ENCODE assay signal across 24 mouse cellular contexts in the genomic region with DNA sequence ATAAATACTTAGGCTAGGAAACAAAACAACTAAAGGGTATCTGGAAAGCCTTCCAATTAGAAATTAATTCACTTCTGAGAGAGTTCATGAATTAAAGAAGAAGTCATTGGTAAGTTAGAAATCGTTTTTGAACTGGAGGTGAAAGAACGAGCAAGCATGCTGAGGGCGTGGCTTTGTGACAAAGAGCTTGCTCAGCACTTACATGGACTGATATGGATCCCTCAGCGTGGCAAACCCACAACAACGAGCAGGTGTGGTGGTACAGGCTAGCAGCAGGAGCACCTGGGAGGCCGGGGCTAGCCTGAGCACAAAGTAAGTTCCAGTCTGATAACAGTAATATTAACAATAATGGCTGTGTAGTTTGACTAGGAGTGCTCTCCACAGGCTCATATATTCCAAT.
"Had no signal": no experiment of that assay in that cellular context is flagged by ENCODE, and none has a peak within 500 bp of the region (broad histone marks: within the 10 kb centered on the region; RNA-seq: fewer than 3 reads in every experiment).

No protein-coding gene starts in this region.

- H3K27ac ChIP-seq: gastrocnemius, adult 2 months; heart, embryonic 10.5 days; hindbrain, embryonic 10.5 days; hindbrain, embryonic 12.5 days; hindbrain, embryonic 14.5 days; intestine, embryonic 15.5 days; limb, embryonic 13.5 days had no signal

- ATAC-seq: forebrain, postnatal 0 days; hindbrain, embryonic 16.5 days; inflammation-experienced regulatory T-cells, adult 6 months; intestine, embryonic 15.5 days; intestine, postnatal 0 days had no signal

- DNase-seq: forebrain, postnatal 0 days; gastrocnemius, adult 2 months; gastrocnemius, postnatal 10 days; gastrocnemius, postnatal 25 days; heart, adult 18-20 months; heart, postnatal 10 days; heart, postnatal 4 days; kidney, adult 18-20 months; kidney, adult 8-10 months; kidney, postnatal 10 days; kidney, postnatal 36 days; layer of hippocampus, adult 9-11 months; layer of hippocampus, postnatal 36 days; left cerebral cortex, postnatal 4 days had no signal

- H3K9me3 ChIP-seq: heart, embryonic 10.5 days; heart, embryonic 12.5 days; hindbrain, embryonic 10.5 days; hindbrain, embryonic 12.5 days; intestine, embryonic 15.5 days; limb, embryonic 13.5 days had no signal

- H3K9ac ChIP-seq: forebrain, postnatal 0 days; heart, embryonic 12.5 days; hindbrain, embryonic 12.5 days; hindbrain, embryonic 14.5 days; intestine, embryonic 15.5 days; limb, embryonic 13.5 days had no signal

- H3K27me3 ChIP-seq: heart, embryonic 12.5 days; hindbrain, embryonic 12.5 days; intestine, embryonic 15.5 days; limb, embryonic 13.5 days had no signal

- H3K4me2 ChIP-seq: heart, embryonic 12.5 days; hindbrain, embryonic 12.5 days; hindbrain, embryonic 14.5 days; intestine, embryonic 15.5 days; limb, embryonic 13.5 days had no signal

- H3K4me3 ChIP-seq: gastrocnemius, adult 2 months; heart, embryonic 10.5 days; heart, embryonic 12.5 days; hindbrain, embryonic 10.5 days; hindbrain, embryonic 12.5 days; intestine, embryonic 15.5 days; limb, embryonic 13.5 days had no signal

- H3K36me3 ChIP-seq: heart, embryonic 10.5 days; hindbrain, embryonic 10.5 days; hindbrain, embryonic 12.5 days; intestine, embryonic 15.5 days had no signal
